In the genomic region with DNA sequence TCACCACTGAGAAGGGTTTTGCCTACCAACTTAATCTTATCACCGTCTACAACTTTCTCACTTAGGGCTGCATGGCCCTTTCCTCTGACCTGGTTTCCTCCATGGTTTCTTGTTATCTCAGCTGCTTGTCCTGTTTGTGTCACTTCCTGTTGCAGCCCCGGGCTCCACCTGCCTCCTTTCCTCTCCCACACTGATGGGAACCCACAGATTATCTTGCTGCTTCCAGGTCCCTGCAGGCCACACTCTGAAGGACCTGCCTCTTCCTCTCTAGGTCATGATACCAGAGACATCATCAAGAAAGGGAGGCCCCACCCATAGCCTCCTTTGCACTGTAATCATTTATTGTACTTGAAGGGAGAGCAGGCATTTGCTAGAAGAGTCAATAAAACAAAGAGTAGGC, we compare ENCODE assay signal across 10 mouse cellular contexts.
DNase-seq lines count a peak whose midpoint lies in the region; ATAC-seq and TF ChIP-seq lines count a peak whose summit lies in the region.
"Had no signal": no experiment of that assay in that cellular context is flagged by ENCODE, and none has a peak within 500 bp of the region (broad histone marks: within the 10 kb centered on the region; RNA-seq: fewer than 3 reads in every experiment).

No protein-coding gene starts in this region.

- H3K4me1 ChIP-seq in stomach, embryonic 15.5 days: no peaks in the 10 kb centered on the region
- H3K4me1 ChIP-seq in stomach, postnatal 0 days (replicated peaks; ENCODE audit: control insufficient read depth, insufficient read depth): no peaks in the 10 kb centered on the region
- H3K4me1 ChIP-seq in forebrain, embryonic 14.5 days (ENCODE audit: control insufficient read depth, insufficient read depth, low read length): no peaks in the 10 kb centered on the region

- TF ChIP-seq EP300 in stomach, postnatal 0 days (optimal IDR thresholded peaks at IDR 0.05): no peak

- H3K9ac ChIP-seq in stomach, embryonic 15.5 days: no peak overlapping the region
- H3K9ac ChIP-seq in stomach, postnatal 0 days (ENCODE audit: low read length): no peak overlapping the region
- no peak overlapping the region for H3K9ac ChIP-seq in forebrain, embryonic 14.5 days (ENCODE audit: low read length)

- ATAC-seq in stomach, embryonic 15.5 days (ENCODE audit: insufficient read depth, low FRiP score, low read depth): 0 out of 2 replicates have a peak, but pooled peaks have one; percentile 31
- ATAC-seq in stomach, postnatal 0 days (ENCODE audit: low FRiP score, low TSS enrichment): no peak
- ATAC-seq in forebrain, embryonic 14.5 days: no peak

- no peak for DNase-seq in stomach, postnatal 0 days (ENCODE audit: low spot score)
- DNase-seq in heart, postnatal 14 days: peak; percentile 22 to 25
- DNase-seq in kidney, postnatal 36 days: peak; percentile 32 to 65
- no peak for DNase-seq in forebrain, embryonic 14.5 days (ENCODE audit: low spot score)
- DNase-seq in ovary, postnatal 36 days (ENCODE audit: low spot score): no peak
- no peak for DNase-seq in gastrocnemius, postnatal 36 days
- no peak for DNase-seq in urinary bladder, postnatal 36 days (ENCODE audit: low spot score in 2 of 2)
- DNase-seq: midbrain, embryonic 14.5 days had no signal

- TF ChIP-seq CTCF in stomach, postnatal 0 days (IDR thresholded peaks at IDR 0.05; ENCODE audit: low read depth): no peak

- no peaks in the 10 kb centered on the region for H3K36me3 ChIP-seq in stomach, embryonic 15.5 days
- no peaks in the 10 kb centered on the region for H3K36me3 ChIP-seq in stomach, postnatal 0 days (ENCODE audit: control insufficient read depth, insufficient read depth, low read length)
- H3K36me3 ChIP-seq in forebrain, embryonic 14.5 days (ENCODE audit: control insufficient read depth, insufficient read depth, low read length): no peaks in the 10 kb centered on the region
- H3K36me3 ChIP-seq: hindbrain, embryonic 10.5 days had no signal

- intact Hi-C loops in heart, postnatal 14 days (cut with DNase I): no loop called here
- intact Hi-C loops in gastrocnemius, postnatal 36 days (cut with DNase I): no loop called here

- no peak overlapping the region for H3K4me2 ChIP-seq in stomach, embryonic 15.5 days
- H3K4me2 ChIP-seq in stomach, postnatal 0 days (replicated peaks; ENCODE audit: low read depth): no peak overlapping the region
- H3K4me2 ChIP-seq in forebrain, embryonic 14.5 days (ENCODE audit: low read length): no peak overlapping the region

- H3K27ac ChIP-seq in stomach, embryonic 15.5 days: no peak overlapping the region
- H3K27ac ChIP-seq in stomach, postnatal 0 days (replicated peaks): no peak overlapping the region
- no peak overlapping the region for H3K27ac ChIP-seq in forebrain, embryonic 14.5 days (ENCODE audit: low read depth, low read length)
- H3K27ac ChIP-seq: hindbrain, embryonic 10.5 days had no signal

- H3K27me3 ChIP-seq in stomach, embryonic 15.5 days (replicated peaks): no peaks in the 10 kb centered on the region
- H3K27me3 ChIP-seq in stomach, postnatal 0 days (ENCODE audit: control insufficient read depth, insufficient read depth, low read length): no peaks in the 10 kb centered on the region
- H3K27me3 ChIP-seq in forebrain, embryonic 14.5 days (replicated peaks; ENCODE audit: control insufficient read depth, insufficient read depth, low read length): no peaks in the 10 kb centered on the region

- no peak overlapping the region for H3K4me3 ChIP-seq in stomach, embryonic 15.5 days (replicated peaks)
- H3K4me3 ChIP-seq in stomach, postnatal 0 days (ENCODE audit: low read depth, low read length): no peak overlapping the region
- no peak overlapping the region for H3K4me3 ChIP-seq in forebrain, embryonic 14.5 days (ENCODE audit: low read depth, low read length)
- H3K4me3 ChIP-seq: hindbrain, embryonic 10.5 days had no signal

- H3K9me3 ChIP-seq in stomach, embryonic 15.5 days: no peaks in the 10 kb centered on the region
- H3K9me3 ChIP-seq in stomach, postnatal 0 days (ENCODE audit: control insufficient read depth, low read length): no peaks in the 10 kb centered on the region
- H3K9me3 ChIP-seq in forebrain, embryonic 14.5 days (replicated peaks; ENCODE audit: control insufficient read depth, low read length): no peaks in the 10 kb centered on the region
- H3K9me3 ChIP-seq: hindbrain, embryonic 10.5 days had no signal

- 59% methylated on average over 2 of the region's 2 CpGs for WGBS in stomach, embryonic 15.5 days
- 57% methylated on average over 2 of the region's 2 CpGs for WGBS in stomach, postnatal 0 days
- WGBS in forebrain, embryonic 14.5 days: 82% methylated on average over 2 of the region's 2 CpGs

Comparison
In these comparisons a context has a peak if more than half of its experiments do, and no peak if none do; other contexts are left out.
1. DNase-seq: peak in heart, postnatal 14 days (2 of 2) and kidney, postnatal 36 days (2 of 2); none in stomach, postnatal 0 days (single experiment), forebrain, embryonic 14.5 days (single experiment), ovary, postnatal 36 days (single experiment), gastrocnemius, postnatal 36 days (0 of 2) and urinary bladder, postnatal 36 days (0 of 2).